Mouse (Mus musculus) MEL (cell line): ENCODE results near the gene Egfl8. TPM values are rescaled to one million over a fixed set of nuclear protein-coding genes. Genes with fewer than 3 reads are reported as not detected.

Experiments used
- DNase-seq: peaks from one replicate; pipeline ENCODE4 v3.0.0; 2011; ENCODE audit warnings: low read depth, low spot score
- H3K27ac ChIP-seq: 2 replicates; pipeline ENCODE4 v1.5.1; 2012; ENCODE audit warnings: low read depth, mild to moderate bottlenecking, control low read depth, low read length, moderate library complexity; ENCODE audit not compliant: control insufficient read depth
- H3K27me3 ChIP-seq, 2 experiments: fragments of 150-350 bp in 1 of 2; sonication (generic) in 1 of 2; 2 replicates each; pipeline ENCODE4 v1.6.1; 2012; ENCODE audit warnings: low read length in 2 of 2, mild to moderate bottlenecking in 2 of 2, improper control_type of control experiment in 1 of 2, moderate library complexity in 1 of 2; ENCODE audit not compliant: insufficient read depth in 2 of 2, control insufficient read depth in 1 of 2
- H3K36me3 ChIP-seq, 2 experiments: 2 replicates each; pipeline ENCODE4 v1.6.1; 2012 to 2014; ENCODE audit warnings: low read length in 2 of 2, improper control_type of control experiment in 1 of 2, inconsistent platforms in 1 of 2, mild to moderate bottlenecking in 1 of 2; ENCODE audit not compliant: insufficient read depth in 2 of 2, control insufficient read depth in 1 of 2
- H3K4me1 ChIP-seq, 2 experiments: fragments of 150-350 bp in 1 of 2; sonication (generic) in 1 of 2; 2 replicates each; pipeline ENCODE4 v1.6.1; 2012; ENCODE audit warnings: low read length in 2 of 2, improper control_type of control experiment in 1 of 2, mild to moderate bottlenecking in 1 of 2; ENCODE audit not compliant: insufficient read depth in 2 of 2, control insufficient read depth in 1 of 2
- H3K4me3 ChIP-seq, 2 experiments: fragments of 150-350 bp in 1 of 2; sonication (generic) in 1 of 2; 2 replicates each; pipeline ENCODE4 v1.5.1; 2012; ENCODE audit warnings: low read depth in 2 of 2, low read length in 2 of 2, mild to moderate bottlenecking in 2 of 2, moderate library complexity in 2 of 2, control low read depth in 1 of 2, improper control_type of control experiment in 1 of 2; ENCODE audit not compliant: control insufficient read depth in 1 of 2, insufficient read depth in 1 of 2
- H3K79me2 ChIP-seq: 2 replicates; pipeline ENCODE4 v1.6.1; 2012; ENCODE audit warnings: mild to moderate bottlenecking, low read length, moderate library complexity; ENCODE audit not compliant: control insufficient read depth, poor library complexity, insufficient read depth
- H3K9ac ChIP-seq: 2 replicates; pipeline ENCODE4 v1.6.1; 2012; ENCODE audit warnings: low read depth, mild to moderate bottlenecking, control low read depth, low read length, moderate library complexity; ENCODE audit not compliant: control insufficient read depth, poor library complexity, severe bottlenecking
- H3K9me3 ChIP-seq: fragments of 150-350 bp; sonication (generic); replicated peaks from 2 replicates; pipeline ENCODE4 v1.6.1; 2012; ENCODE audit warnings: mild to moderate bottlenecking, low read length, improper control_type of control experiment, moderate library complexity; ENCODE audit not compliant: insufficient read depth
- BHLHE40 ChIP-seq: IDR thresholded peaks from 2 replicates; pipeline ENCODE4 v1.6.1; 2012; ENCODE audit warnings: low read depth, mild to moderate bottlenecking, inconsistent platforms, low read length, improper control_type of control experiment, borderline replicate concordance
- CHD2 ChIP-seq: IDR thresholded peaks from 2 replicates; pipeline ENCODE4 v1.6.1; 2011; ENCODE audit warnings: low read length, improper control_type of control experiment
- E2F4 ChIP-seq: IDR thresholded peaks from 2 replicates; pipeline ENCODE4 v1.6.1; 2011; ENCODE audit warnings: low read depth, low read length, improper control_type of control experiment, borderline replicate concordance
- ELF1 ChIP-seq: IDR thresholded peaks from 2 replicates; pipeline ENCODE4 v1.6.1; 2014; ENCODE audit warnings: low read depth, mild to moderate bottlenecking, inconsistent platforms, low read length, improper control_type of control experiment, moderate library complexity
- ETS1 ChIP-seq: IDR thresholded peaks from 2 replicates; pipeline ENCODE4 v1.6.1; 2012; ENCODE audit warnings: low read depth, mild to moderate bottlenecking, inconsistent platforms, low read length, improper control_type of control experiment, moderate library complexity
- GATA1 ChIP-seq: IDR thresholded peaks from 2 replicates; pipeline ENCODE4 v1.6.1; 2011; ENCODE audit warnings: low read depth, low read length, improper control_type of control experiment
- HCFC1 ChIP-seq: IDR thresholded peaks from 2 replicates; pipeline ENCODE4 v1.6.1; 2012; ENCODE audit warnings: low read depth, mild to moderate bottlenecking, inconsistent platforms, low read length, improper control_type of control experiment, moderate library complexity
- JUND ChIP-seq: IDR thresholded peaks from 2 replicates; pipeline ENCODE4 v1.6.1; 2011; ENCODE audit warnings: low read depth, mild to moderate bottlenecking, improper control_type of control experiment, low read length
- KAT2A ChIP-seq: conservative IDR thresholded peaks from 2 replicates; pipeline ENCODE4 v1.6.1; 2012; ENCODE audit warnings: low read depth, low read length, improper control_type of control experiment, inconsistent platforms
- MAFK ChIP-seq: IDR thresholded peaks from 2 replicates; pipeline ENCODE4 v1.6.1; 2011; ENCODE audit warnings: low read depth, mild to moderate bottlenecking, low read length, improper control_type of control experiment, borderline replicate concordance
- MAX ChIP-seq: IDR thresholded peaks from 2 replicates; pipeline ENCODE4 v1.6.1; 2011; ENCODE audit warnings: low read length, improper control_type of control experiment
- MXI1 ChIP-seq: IDR thresholded peaks from 2 replicates; pipeline ENCODE4 v1.6.1; 2011; ENCODE audit warnings: mild to moderate bottlenecking, low read depth, low read length, improper control_type of control experiment
- MYB ChIP-seq: IDR thresholded peaks from 2 replicates; pipeline ENCODE4 v1.6.1; 2011; ENCODE audit warnings: mild to moderate bottlenecking, low read depth, low read length, improper control_type of control experiment
- MYC ChIP-seq: IDR thresholded peaks from 2 replicates; pipeline ENCODE4 v1.6.1; 2011; ENCODE audit warnings: low read depth, mild to moderate bottlenecking, low read length, improper control_type of control experiment, moderate library complexity
- POLR2A ChIP-seq, 2 experiments: IDR thresholded peaks; 2 replicates each; pipeline ENCODE4 v1.6.1; 2011 to 2012; ENCODE audit warnings: low read length in 2 of 2, mild to moderate bottlenecking in 2 of 2, control low read depth in 1 of 2, improper control_type of control experiment in 1 of 2, low read depth in 1 of 2, moderate library complexity in 1 of 2; ENCODE audit not compliant: control insufficient read depth in 1 of 2, insufficient read depth in 1 of 2, poor library complexity in 1 of 2
- POLR2AphosphoS5 ChIP-seq: IDR thresholded peaks from 2 replicates; pipeline ENCODE4 v1.6.1; 2012; ENCODE audit warnings: low read depth, borderline replicate concordance, mild to moderate bottlenecking, inconsistent platforms, low read length, moderate library complexity, mixed read lengths
- SIN3A ChIP-seq: IDR thresholded peaks from 2 replicates; pipeline ENCODE4 v1.6.1; 2012; ENCODE audit warnings: low read length, improper control_type of control experiment, inconsistent platforms
- TAL1 ChIP-seq: IDR thresholded peaks from 2 replicates; pipeline ENCODE4 v1.6.1; 2012; ENCODE audit warnings: mild to moderate bottlenecking, inconsistent platforms, low read length, moderate library complexity, mixed read lengths
- TBP ChIP-seq: IDR thresholded peaks from 2 replicates; pipeline ENCODE4 v1.8.0; 2011; ENCODE audit warnings: low read depth, low read length, improper control_type of control experiment
- TCF12 ChIP-seq: IDR thresholded peaks from 2 replicates; pipeline ENCODE4 v1.6.1; 2014; ENCODE audit warnings: low read depth, mild to moderate bottlenecking, inconsistent platforms, low read length, improper control_type of control experiment, moderate library complexity
- UBTF ChIP-seq: IDR thresholded peaks from 2 replicates; pipeline ENCODE4 v1.6.1; 2012; ENCODE audit warnings: low read depth, mild to moderate bottlenecking, inconsistent platforms, low read length, improper control_type of control experiment, moderate library complexity, borderline replicate concordance; ENCODE audit not compliant: insufficient read depth
- USF1 ChIP-seq: IDR thresholded peaks from 2 replicates; pipeline ENCODE4 v1.6.1; 2014; ENCODE audit warnings: low read depth, mild to moderate bottlenecking, inconsistent platforms, low read length, improper control_type of control experiment, moderate library complexity
- USF2 ChIP-seq, 2 experiments: IDR thresholded peaks; 2 replicates each; pipeline ENCODE4 v1.6.1; 2011 to 2012; ENCODE audit warnings: improper control_type of control experiment in 2 of 2, low read length in 2 of 2, borderline replicate concordance in 1 of 2, inconsistent platforms in 1 of 2, low read depth in 1 of 2, mild to moderate bottlenecking in 1 of 2; ENCODE audit not compliant: insufficient read depth in 1 of 2
- ZC3H11A ChIP-seq: IDR thresholded peaks from 2 replicates; pipeline ENCODE4 v1.6.1; 2012; ENCODE audit warnings: low read depth, mild to moderate bottlenecking, inconsistent platforms, low read length, improper control_type of control experiment
- polyA plus RNA-seq, 2 experiments: library from polyadenylated mRNA; stranded (reverse) in 1 of 2; unstranded in 1 of 2; fragments of >175 nt in 1 of 2; fragments of >200 nt in 1 of 2; gene quantifications; 2 replicates each; pipeline versions ENCODE4 v1.2.1 to v1.2.4; 2012; ENCODE audit warnings: low replicate concordance in 2 of 2, low read depth in 1 of 2; ENCODE audit not compliant: insufficient read length in 2 of 2, insufficient read depth in 1 of 2, missing spikeins in 1 of 2
- total RNA-seq: library from RNA; depleted of rRNA; stranded (reverse); fragments of 300-350 nt; gene quantifications from 2 replicates; pipeline ENCODE4 v1.2.3, GENCODE M21; 2012

The Egfl8 gene
- total and polyA plus RNA-seq, 3 experiments = 0.89 to 1.6 TPM; not detected in 1

DNA sequence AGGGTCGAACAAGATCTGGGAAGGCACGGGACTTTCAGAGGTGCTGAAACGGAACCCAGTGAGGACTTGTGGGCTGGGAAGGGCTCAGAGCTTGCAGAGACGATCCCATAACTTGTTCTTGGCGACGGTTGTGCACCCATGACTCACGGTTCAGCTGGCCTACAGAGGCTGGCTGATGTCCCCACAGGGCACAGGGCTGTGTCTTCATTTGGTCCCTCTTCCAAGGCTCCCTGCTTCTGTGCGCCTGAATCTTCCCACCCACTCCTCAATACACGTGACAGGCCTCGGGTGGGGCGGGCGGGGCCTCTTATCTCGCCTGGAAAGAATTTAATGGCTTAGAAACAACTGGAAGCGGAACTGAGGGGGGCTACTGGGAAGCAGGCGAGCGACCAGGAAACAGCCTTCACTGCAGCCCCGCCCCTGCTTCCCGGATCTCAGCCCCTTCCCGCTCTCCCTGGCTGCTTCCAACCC is 45.4 kb upstream of the Egfl8 start:
- peak; percentile 55 for DNase-seq
- no peaks in the 10 kb centered on the region for H3K9me3 ChIP-seq
- peaks cover 0 to 3% of the 10 kb centered on the region in 2 experiments; a peak in 1 of 4 replicates for H3K36me3 ChIP-seq
- no peaks in the 10 kb centered on the region for H3K79me2 ChIP-seq
- H3K27me3 ChIP-seq = no peaks in the 10 kb centered on the region
- H3K4me1 ChIP-seq = peaks cover 0 to 23% of the 10 kb centered on the region in 2 experiments; a peak in 3 of 4 replicates
- H3K4me3 ChIP-seq = peak overlapping the region; percentile 49 to 67
- TF ChIP-seq MXI1 (no peak), USF2 (IDR thresholded peaks at IDR 0.05; ENCODE audit: borderline replicate concordance in 1 of 2, insufficient read depth in 1 of 2, low read depth in 1 of 2, low read length in 2 of 2) (no peak), TBP (no peak), POLR2AphosphoS5 (no peak), GATA1 (no peak), KAT2A (no peak), E2F4 (no peak), MYC (no peak), ZC3H11A (no peak), UBTF (no peak), BHLHE40 (peak; percentile 24; the same call in 1 of the 2 replicates), ELF1 (peak; percentile 27; the same call in 1 of the 2 replicates), MYB (no peak), JUND (no peak), SIN3A (no peak; the same call in 1 of the 2 replicates), POLR2A (IDR thresholded peaks at IDR 0.05; ENCODE audit: control insufficient read depth in 1 of 2, insufficient read depth in 1 of 2, low read depth in 1 of 2, low read length in 2 of 2, poor library complexity in 1 of 2) (no peak), ETS1 (no peak), TAL1 (no peak), HCFC1 (no peak), TCF12 (no peak), CHD2 (no peak), USF1 (peak; percentile 56; the same call in 1 of the 2 replicates), MAX (no peak), MAFK (no peak)
- H3K27ac ChIP-seq = peak overlapping the region; percentile 16; the same call in 1 of the 2 replicates
- peak overlapping the region; percentile 53 for H3K9ac ChIP-seq
